Mouse (Mus musculus) CH12.LX (cell line): Measurements from ENCODE around the gene 2900026A02Rik. TPM values are rescaled to one million over a fixed set of nuclear protein-coding genes. Genes with fewer than 3 reads are reported as not detected.
A peak's percentile ranks its signal among the peaks of the same experiment; 100 is the strongest.

Source experiments
- DNase-seq: peaks from one replicate; pipeline ENCODE4 v3.0.0-alpha.2; 2013; ENCODE audit errors: extremely low read depth
- H3K27ac ChIP-seq: 2 replicates; pipeline ENCODE4 v1.5.1; 2012; ENCODE audit warnings: low read depth, mild to moderate bottlenecking, control low read depth, moderate library complexity; ENCODE audit not compliant: insufficient read depth
- H3K27me3 ChIP-seq: replicated peaks from 2 replicates; pipeline ENCODE3; 2012; ENCODE audit warnings: inconsistent platforms
- H3K36me3 ChIP-seq, 2 experiments: replicated peaks in 1 of 2; 2 replicates each; pipeline versions ENCODE3 to v1.6.1; 2012; ENCODE audit warnings: inconsistent platforms in 1 of 2, low read length in 1 of 2, mild to moderate bottlenecking in 1 of 2, mixed read lengths in 1 of 2, moderate library complexity in 1 of 2; ENCODE audit not compliant: control insufficient read depth in 1 of 2, insufficient read depth in 1 of 2
- H3K4me1 ChIP-seq, 2 experiments: 2 replicates each; pipeline ENCODE4 v1.6.1; 2012; ENCODE audit warnings: inconsistent platforms in 1 of 2, moderate library complexity in 1 of 2; ENCODE audit not compliant: insufficient read depth in 2 of 2, control insufficient read depth in 1 of 2
- H3K4me2 ChIP-seq: 2 replicates; pipeline ENCODE4 v1.6.1; 2012; ENCODE audit warnings: low read depth, mild to moderate bottlenecking, control low read depth; ENCODE audit not compliant: poor library complexity, insufficient read depth, severe bottlenecking
- H3K4me3 ChIP-seq, 3 experiments: fragments of 150-350 bp in 1 of 3; sonication (generic) in 1 of 3; replicated peaks in 1 of 3; 2 replicates each; pipeline versions ENCODE3 to v1.5.1; 2011 to 2012; ENCODE audit warnings: low read depth in 2 of 3, low read length in 2 of 3, mild to moderate bottlenecking in 2 of 3, moderate library complexity in 2 of 3, control low read depth in 1 of 3, improper control_type of control experiment in 1 of 3, inconsistent platforms in 1 of 3, mixed read lengths in 1 of 3; ENCODE audit not compliant: poor library complexity in 1 of 3
- H3K79me2 ChIP-seq: replicated peaks from 2 replicates; pipeline ENCODE4 v1.6.1; 2012; ENCODE audit warnings: mild to moderate bottlenecking, moderate library complexity; ENCODE audit not compliant: control insufficient read depth, poor library complexity, insufficient read depth, severe bottlenecking; ENCODE audit errors: extremely low read depth
- H3K9ac ChIP-seq: 2 replicates; pipeline ENCODE4 v1.6.1; 2012; ENCODE audit warnings: low read depth, mild to moderate bottlenecking, control low read depth, moderate library complexity; ENCODE audit not compliant: insufficient read depth
- H3K9me3 ChIP-seq: replicated peaks from 2 replicates; pipeline ENCODE3; 2012; ENCODE audit warnings: low read length, inconsistent platforms, mixed read lengths
- CHD2 ChIP-seq: IDR thresholded peaks from 2 replicates; pipeline ENCODE4 v1.6.1; 2011; ENCODE audit warnings: low read length, improper control_type of control experiment
- CTCF ChIP-seq, 2 experiments: IDR thresholded peaks in 1 of 2; conservative IDR thresholded peaks in 1 of 2; 2 replicates each; pipeline ENCODE4 v1.5.1; 2011 to 2012; ENCODE audit warnings: low read depth in 2 of 2, low read length in 2 of 2, improper control_type of control experiment in 1 of 2, inconsistent platforms in 1 of 2, mild to moderate bottlenecking in 1 of 2, moderate library complexity in 1 of 2
- E2F4 ChIP-seq: IDR thresholded peaks from 2 replicates; pipeline ENCODE4 v1.6.1; 2011; ENCODE audit warnings: low read depth, low read length, improper control_type of control experiment; ENCODE audit not compliant: insufficient replicate concordance
- ELF1 ChIP-seq: IDR thresholded peaks from 2 replicates; pipeline ENCODE4 v1.6.1; 2014; ENCODE audit warnings: low read depth, mild to moderate bottlenecking, inconsistent platforms, low read length, improper control_type of control experiment
- ETS1 ChIP-seq: conservative IDR thresholded peaks from 2 replicates; pipeline ENCODE4 v1.6.1; 2012; ENCODE audit warnings: low read depth, mild to moderate bottlenecking, inconsistent platforms, low read length, improper control_type of control experiment, moderate library complexity
- GABPA ChIP-seq: IDR thresholded peaks from 2 replicates; pipeline ENCODE4 v1.6.1; 2012; ENCODE audit warnings: low read depth, low read length, improper control_type of control experiment, inconsistent platforms; ENCODE audit not compliant: insufficient replicate concordance
- MAX ChIP-seq: IDR thresholded peaks from 2 replicates; pipeline ENCODE4 v1.6.1; 2011; ENCODE audit warnings: low read length, improper control_type of control experiment
- MAZ ChIP-seq: IDR thresholded peaks from 2 replicates; pipeline ENCODE4 v1.6.1; 2012; ENCODE audit warnings: low read depth, mild to moderate bottlenecking, inconsistent platforms, low read length, improper control_type of control experiment, moderate library complexity
- MXI1 ChIP-seq: IDR thresholded peaks from 2 replicates; pipeline ENCODE4 v1.6.1; 2011; ENCODE audit warnings: mild to moderate bottlenecking, low read depth, low read length, improper control_type of control experiment
- NELFE ChIP-seq: IDR thresholded peaks from 2 replicates; pipeline ENCODE4 v1.6.1; 2011; ENCODE audit warnings: low read depth, low read length, improper control_type of control experiment
- NRF1 ChIP-seq: IDR thresholded peaks from 2 replicates; pipeline ENCODE4 v1.6.1; 2014; ENCODE audit warnings: low read depth, mild to moderate bottlenecking, inconsistent platforms, low read length, improper control_type of control experiment, moderate library complexity
- PAX5 ChIP-seq: IDR thresholded peaks from 2 replicates; pipeline ENCODE4 v1.6.1; 2012; ENCODE audit warnings: low read length, inconsistent platforms, mixed read lengths
- POLR2A ChIP-seq: IDR thresholded peaks from 2 replicates; pipeline ENCODE4 v1.6.1; 2011; ENCODE audit warnings: low read depth, mild to moderate bottlenecking, improper control_type of control experiment, low read length
- POLR2AphosphoS2 ChIP-seq: IDR thresholded peaks from 2 replicates; pipeline ENCODE4 v1.6.1; 2011; ENCODE audit warnings: low read depth, low read length, improper control_type of control experiment
- RAD21 ChIP-seq: IDR thresholded peaks from 2 replicates; pipeline ENCODE4 v1.6.1; 2011; ENCODE audit warnings: low read depth, mild to moderate bottlenecking, low read length, improper control_type of control experiment, moderate library complexity
- SIN3A ChIP-seq: IDR thresholded peaks from 2 replicates; pipeline ENCODE4 v1.6.1; 2012; ENCODE audit warnings: low read length, improper control_type of control experiment, inconsistent platforms
- SMC3 ChIP-seq: IDR thresholded peaks from 2 replicates; pipeline ENCODE4 v1.6.1; 2011; ENCODE audit warnings: low read depth, low read length, improper control_type of control experiment
- TBP ChIP-seq: conservative IDR thresholded peaks from 2 replicates; pipeline ENCODE4 v1.6.1; 2011; ENCODE audit warnings: low read depth, low read length, improper control_type of control experiment
- UBTF ChIP-seq: IDR thresholded peaks from 2 replicates; pipeline ENCODE4 v1.6.1; 2012; ENCODE audit warnings: low read depth, mild to moderate bottlenecking, inconsistent platforms, low read length, improper control_type of control experiment, moderate library complexity
- USF1 ChIP-seq: IDR thresholded peaks from 2 replicates; pipeline ENCODE4 v1.6.1; 2014; ENCODE audit warnings: low read depth, mild to moderate bottlenecking, inconsistent platforms, low read length, improper control_type of control experiment
- ZMIZ1 ChIP-seq: IDR thresholded peaks from 2 replicates; pipeline ENCODE4 v1.6.1; 2012; ENCODE audit warnings: low read depth, mild to moderate bottlenecking, inconsistent platforms, low read length, improper control_type of control experiment
- dilution Hi-C: fragments of 300-500 bp; cut with MboI; formaldehyde crosslinking; loops from 2 replicates; pipeline ENCODE4 v1.14.3; 2020; ENCODE audit warnings: low sequenced_read_pairs; ENCODE audit not compliant: extremely low pct_unique_long_range_greater_than_20kb, extremely low pct_ligation_motif_present
- in situ Hi-C: fragments of 300-500 bp; cut with MboI; formaldehyde crosslinking; loops from 3 replicates; pipeline ENCODE4 v1.14.3; 2019; ENCODE audit warnings: low sequenced_read_pairs, low pct_ligation_motif_present, low pct_unique_long_range_greater_than_20kb, mixed read lengths
- polyA plus RNA-seq: library from polyadenylated mRNA; unstranded; fragments of >175 nt; gene quantifications from 2 replicates; pipeline ENCODE4 v1.2.1, GENCODE M21; 2012; ENCODE audit warnings: low read depth; ENCODE audit not compliant: insufficient read length
- total RNA-seq, 2 experiments: library from RNA; depleted of rRNA; stranded (reverse); fragments of 300-350 nt in 1 of 2; fragments of >200 nt in 1 of 2; gene quantifications; 2 replicates each; pipeline ENCODE4 v1.2.3; 2012 to 2014

The 2900026A02Rik gene
- total and polyA plus RNA-seq, 3 experiments: 0.85 to 4.6 (median 0.93) TPM

DNA sequence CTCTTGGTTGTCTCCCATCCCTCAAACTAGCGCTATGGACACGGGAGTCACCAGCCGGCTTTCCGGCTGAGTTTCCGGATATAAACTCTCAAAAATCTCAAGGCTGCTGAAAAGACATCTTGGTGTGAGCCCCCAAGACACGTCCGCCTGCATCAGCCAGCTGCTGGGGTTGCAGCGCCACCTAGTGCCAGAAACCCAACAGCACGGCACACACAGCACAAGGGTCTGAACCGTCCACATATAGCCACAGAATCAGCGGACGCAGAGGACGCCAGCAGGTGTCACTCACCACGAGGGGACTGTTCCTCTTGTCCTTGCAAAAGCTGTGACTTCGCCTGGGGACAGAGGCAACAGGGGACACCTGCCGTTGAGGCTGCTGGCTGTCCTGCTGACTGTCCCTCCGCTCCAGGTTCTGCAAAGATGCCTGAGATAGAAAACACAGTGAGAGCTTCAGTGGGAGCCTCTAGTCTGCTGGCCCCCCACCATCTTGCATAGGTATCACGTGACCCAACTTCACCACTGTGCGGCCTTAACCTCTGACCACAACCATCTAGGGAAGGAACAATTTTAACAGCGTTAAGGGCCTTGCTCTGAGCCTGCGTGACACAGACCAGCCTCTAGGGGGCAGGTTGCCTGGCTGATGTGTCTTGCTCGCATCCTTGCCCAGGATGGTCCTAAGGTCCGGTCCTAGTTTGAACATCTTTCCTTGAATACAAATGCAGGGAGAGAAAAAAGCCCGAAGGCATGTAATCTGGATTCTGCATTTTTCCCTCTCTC lies 45.9 kb downstream of the 2900026A02Rik start:
- in situ Hi-C loops: no loop called here
- Histone ChIP-seq H3K4me1 (peaks cover 0 to 33% of the 10 kb centered on the region in 2 experiments; a peak in 2 of 4 replicates), H3K27ac (no peak overlapping the region), H3K27me3 (peaks cover 28% of the 10 kb centered on the region), H3K79me2 (no peaks in the 10 kb centered on the region), H3K36me3 (no peaks in the 10 kb centered on the region), H3K4me2 (no peak overlapping the region), H3K9me3 (peaks cover under 1% of the 10 kb centered on the region), H3K9ac (no peak overlapping the region), H3K4me3 (no peak overlapping the region)
- dilution Hi-C loops: loop anchor here (25.0 kb wide), 1 partner anchor 88 kb away; the partner anchor contains the start of gene Crybb3
- peak; percentile 64 for DNase-seq
- peak; percentile 61 for TF ChIP-seq RAD21
- peak; percentile 29 for TF ChIP-seq USF1
- TF ChIP-seq TBP: no peak
- TF ChIP-seq MAX: no peak
- TF ChIP-seq UBTF: no peak
- no peak for TF ChIP-seq MXI1
- TF ChIP-seq CHD2: no peak
- TF ChIP-seq POLR2AphosphoS2: no peak
- no peak for TF ChIP-seq POLR2A
- no peak for TF ChIP-seq NELFE
- TF ChIP-seq E2F4: no peak
- TF ChIP-seq CTCF (conservative IDR thresholded peaks at IDR 0.05 in 1 of 2, IDR thresholded peaks at IDR 0.05 in 1 of 2; ENCODE audit: low read depth in 2 of 2, low read length in 2 of 2): peak; percentile 74 to 77
- no peak for TF ChIP-seq MAZ
- no peak for TF ChIP-seq PAX5
- TF ChIP-seq NRF1: no peak
- no peak for TF ChIP-seq ZMIZ1
- TF ChIP-seq ELF1: no peak
- TF ChIP-seq SMC3: peak; percentile 43
- no peak for TF ChIP-seq GABPA
- TF ChIP-seq SIN3A: no peak
- TF ChIP-seq ETS1: no peak

DNA sequence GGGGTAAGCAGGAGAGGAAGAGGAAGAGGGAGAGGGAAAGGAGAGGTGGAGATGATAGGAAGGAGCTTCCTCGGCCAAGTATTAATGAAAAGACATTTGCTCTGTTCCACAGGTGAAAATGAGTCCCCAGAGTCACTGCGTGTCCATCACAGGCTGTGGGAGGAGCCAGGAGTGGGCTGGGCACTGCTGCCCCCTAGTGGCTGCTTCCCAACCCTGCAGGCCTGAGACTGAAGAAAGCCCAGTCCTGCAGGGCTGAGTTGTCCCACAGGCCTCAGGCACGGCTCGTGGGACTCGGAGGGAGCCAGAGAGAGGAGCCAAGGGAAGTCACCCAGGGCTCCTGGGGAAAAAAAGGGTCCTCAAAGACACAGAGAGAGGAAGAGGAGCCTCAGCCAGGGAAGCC lies 47.7 kb downstream of the 2900026A02Rik start:
- TF ChIP-seq SMC3: peak; percentile 37
- peak; percentile 22 for TF ChIP-seq RAD21
- no peak for TF ChIP-seq USF1
- peak; percentile 66 to 84 for TF ChIP-seq CTCF (conservative IDR thresholded peaks at IDR 0.05 in 1 of 2, IDR thresholded peaks at IDR 0.05 in 1 of 2; ENCODE audit: low read depth in 2 of 2, low read length in 2 of 2)
- no peak for TF ChIP-seq POLR2A
- H3K27ac ChIP-seq: no peak overlapping the region
- H3K36me3 ChIP-seq: no peaks in the 10 kb centered on the region
- in situ Hi-C loops: no loop called here
- peak; percentile 60 for DNase-seq
- H3K9ac ChIP-seq: no peak overlapping the region
- H3K4me2 ChIP-seq: no peak overlapping the region
- no peaks in the 10 kb centered on the region for H3K79me2 ChIP-seq
- H3K4me1 ChIP-seq: peaks cover 0 to 29% of the 10 kb centered on the region in 2 experiments; a peak in 2 of 4 replicates
- peaks cover 25% of the 10 kb centered on the region for H3K27me3 ChIP-seq
- H3K9me3 ChIP-seq: peaks cover 6% of the 10 kb centered on the region
- H3K4me3 ChIP-seq: no peak overlapping the region
- dilution Hi-C loops: no loop called here
